Mouse (Mus musculus): ENCODE data around the gene Rbm39. TPM values are rescaled to one million over a fixed set of nuclear protein-coding genes. Genes with fewer than 3 reads are reported as not detected.

Gene Rbm39
- 1,090 TPM for polyA plus RNA-seq (2017; shearing (Covaris generic))

GRCm38 (mm10) chr2:156180094-156180821, at the start of gene Rbm39:
Rbm39 (minus strand) TSS chr2:156180238.

GRCm38 (mm10) chr2:156196302-156197128, 16.5 kb upstream of the Rbm39 start, which contains the start of gene Phf20:
Phf20 (plus strand) TSS chr2:156196466.

GRCm38 (mm10) chr2:156143953-156144724, 35.9 kb downstream of the Rbm39 start, which contains the start of the genes Romo1 and Nfs1:
Romo1 (plus strand) TSS chr2:156144039.
Nfs1 (minus strand) TSS chr2:156144186.

GRCm38 (mm10) chr2:156126992-156127391, 53.0 kb downstream of the Rbm39 start, which contains the start of gene Gm28036:
Gm28036 (minus strand) TSS chr2:156127092.

GRCm38 (mm10) chr2:156111358-156112079, 68.5 kb downstream of the Rbm39 start, which contains the start of the genes Cpne1 and Rbm12:
Cpne1 (minus strand) TSS chr2:156111965.
Rbm12 (minus strand) TSS chr2:156111978.

Other genes starting within 250 kb of the Rbm39 start
- gene Uqcc1, start 249.9 kb downstream of the Rbm39 start, polyA plus RNA-seq (2017; shearing (Covaris generic)) = 54.2 TPM
- not detected for gene Gm15557, start 239.5 kb downstream of the Rbm39 start, polyA plus RNA-seq (2017; shearing (Covaris generic))
- gene Gdf5, start 234.9 kb downstream of the Rbm39 start, polyA plus RNA-seq (2017; shearing (Covaris generic)) = not detected
- gene Cep250, start 223.8 kb downstream of the Rbm39 start, polyA plus RNA-seq (2017; shearing (Covaris generic)) = 62.7 TPM
- 1.7 TPM for gene 6430550D23Rik, start 172.3 kb downstream of the Rbm39 start, polyA plus RNA-seq (2017; shearing (Covaris generic))
- 185 TPM for gene Ergic3, start 172.2 kb downstream of the Rbm39 start, polyA plus RNA-seq (2017; shearing (Covaris generic))
- not detected for gene Fer1l4, start 127.3 kb downstream of the Rbm39 start, polyA plus RNA-seq (2017; shearing (Covaris generic))
- gene Spag4, start 115.1 kb downstream of the Rbm39 start, polyA plus RNA-seq (2017; shearing (Covaris generic)) = 0.52 TPM
- 100 TPM for gene Cpne1, start 68.3 kb downstream of the Rbm39 start, polyA plus RNA-seq (2017; shearing (Covaris generic))
- gene Rbm12, start 68.3 kb downstream of the Rbm39 start, polyA plus RNA-seq (2017; shearing (Covaris generic)) = 54.0 TPM
- 28.7 TPM for gene Gm28036, start 53.1 kb downstream of the Rbm39 start, polyA plus RNA-seq (2017; shearing (Covaris generic))
- gene Romo1, start 36.2 kb downstream of the Rbm39 start, polyA plus RNA-seq (2017; shearing (Covaris generic)) = 182 TPM
- 60.8 TPM for gene Nfs1, start 36.1 kb downstream of the Rbm39 start, polyA plus RNA-seq (2017; shearing (Covaris generic))
- 84.2 TPM for gene Phf20, start 16.2 kb upstream of the Rbm39 start, polyA plus RNA-seq (2017; shearing (Covaris generic))
- 5.9 TPM for gene Cnbd2, start 132.1 kb upstream of the Rbm39 start, polyA plus RNA-seq (2017; shearing (Covaris generic))
- 12.5 TPM for gene Scand1, start 132.5 kb upstream of the Rbm39 start, polyA plus RNA-seq (2017; shearing (Covaris generic))
- gene Epb41l1, start 240.7 kb upstream of the Rbm39 start, polyA plus RNA-seq (2017; shearing (Covaris generic)) = 0.30 TPM

Measured in inflammation-experienced regulatory T-cells, adult 16 weeks (primary cell).